Mouse (Mus musculus): ENCODE measurements around the gene Rpl9-ps1. TPM values are rescaled to one million over a fixed set of nuclear protein-coding genes. Genes with fewer than 3 reads are reported as not detected.
A peak's percentile ranks its signal among the peaks of the same experiment; 100 is the strongest.

The Rpl9-ps1 gene
- total RNA-seq (2021), result not detected
- long read RNA-seq, experiment 1, result 0 reads
- long read RNA-seq, experiment 2, result 0 reads

DNA sequence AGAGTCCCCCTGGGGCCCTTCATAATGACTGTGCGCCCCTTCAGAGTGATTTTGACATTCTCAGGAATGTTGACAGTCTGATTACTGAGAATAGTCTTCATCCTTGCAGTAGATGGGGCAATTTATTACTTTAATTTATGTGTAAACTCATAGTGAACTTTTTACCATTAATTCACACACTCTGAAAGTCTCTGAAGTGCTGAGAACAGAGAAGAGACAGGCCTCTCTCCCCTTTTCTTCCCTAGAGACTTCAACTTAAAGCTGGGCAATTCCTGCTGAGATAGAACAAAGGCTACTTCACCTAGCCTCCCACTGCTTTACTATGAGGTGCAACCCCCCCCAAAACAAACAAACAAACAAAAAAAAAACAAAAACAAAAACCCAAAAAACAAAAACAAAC, at the start of gene Rpl9-ps1:
Gene Rpl9-ps1, minus strand, starts transcription at position 101 of the 400 bp plus-strand sequence.
- no peak for DNase-seq

DNA sequence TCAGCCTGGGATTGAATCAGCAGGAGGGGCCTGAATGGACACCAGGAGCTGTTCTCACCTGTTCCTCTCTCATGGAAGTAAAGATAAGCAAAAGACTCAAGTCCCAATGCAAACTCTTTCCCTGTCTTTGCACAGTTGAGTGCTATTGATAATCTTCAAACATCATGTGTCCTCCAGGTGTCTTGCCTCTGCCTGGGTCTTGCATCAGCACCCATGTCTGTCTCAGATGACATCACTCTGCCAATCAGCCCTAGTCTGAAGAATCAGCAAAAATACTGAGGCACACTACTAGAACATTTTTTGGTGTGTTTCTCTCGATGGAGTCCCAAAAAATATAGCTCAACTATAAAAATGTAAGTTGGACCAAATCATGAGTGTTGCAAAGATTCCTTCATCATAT, 46.6 kb upstream of the Rpl9-ps1 start:
- no peak for DNase-seq

DNA sequence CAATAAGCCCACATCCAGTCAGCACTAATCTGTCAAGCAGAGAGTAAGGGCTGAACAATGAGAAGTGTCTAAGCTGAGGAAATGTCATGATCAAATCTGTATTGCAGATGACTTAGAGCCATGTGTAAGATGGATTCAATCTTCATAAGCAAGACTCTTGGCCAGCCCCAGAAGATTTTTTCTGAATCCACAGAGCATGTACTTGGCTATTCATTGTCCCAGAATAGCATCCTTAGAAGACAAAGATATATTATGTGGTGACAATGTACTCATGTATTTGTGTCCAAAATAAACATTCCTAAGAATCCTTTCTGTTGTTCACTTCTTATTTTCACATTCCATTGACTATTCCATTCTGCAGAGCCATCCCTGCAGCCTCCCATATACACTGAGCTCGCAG, 44.5 kb upstream of the Rpl9-ps1 start:
- DNase-seq, result no peak

DNA sequence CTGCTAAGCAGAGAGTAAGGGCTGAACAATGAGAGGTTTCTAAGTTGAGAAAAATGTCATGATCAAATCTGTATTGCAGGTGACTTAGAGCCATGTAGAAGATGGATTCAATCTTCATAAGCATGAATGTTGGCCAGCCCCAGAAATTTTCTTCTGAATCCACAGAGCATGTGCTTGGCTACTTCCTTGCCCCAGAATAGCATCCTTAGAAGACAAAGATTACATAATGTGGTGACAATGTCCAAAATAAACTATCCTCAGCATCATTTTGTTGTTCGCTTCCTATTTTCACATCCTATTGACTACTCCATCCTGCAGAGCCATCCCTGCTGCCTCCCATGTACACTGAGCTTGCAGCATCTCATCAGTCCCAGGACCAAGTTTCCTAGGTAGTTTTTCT, 30.2 kb upstream of the Rpl9-ps1 start:
- no peak for DNase-seq

DNA sequence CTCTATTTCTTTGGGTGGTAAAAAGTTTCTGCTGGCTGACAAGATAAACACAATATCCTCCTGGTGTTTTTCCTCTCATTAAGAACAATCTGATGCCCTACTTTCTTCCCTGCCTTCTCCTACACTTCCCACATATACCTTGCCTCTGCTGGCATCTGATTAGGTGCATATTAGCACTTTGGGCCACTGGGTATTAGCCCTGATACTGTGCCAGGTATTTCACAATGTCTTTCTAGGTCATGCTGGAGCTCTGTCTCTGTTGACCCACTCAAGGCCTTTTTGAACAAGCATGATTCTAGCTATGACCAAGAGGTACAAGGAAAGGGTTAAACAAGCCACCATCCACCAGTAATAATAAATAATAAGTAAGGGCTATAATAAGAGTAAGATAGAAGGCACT, 26.3 kb upstream of the Rpl9-ps1 start:
- peak; percentile 36 for DNase-seq

DNA sequence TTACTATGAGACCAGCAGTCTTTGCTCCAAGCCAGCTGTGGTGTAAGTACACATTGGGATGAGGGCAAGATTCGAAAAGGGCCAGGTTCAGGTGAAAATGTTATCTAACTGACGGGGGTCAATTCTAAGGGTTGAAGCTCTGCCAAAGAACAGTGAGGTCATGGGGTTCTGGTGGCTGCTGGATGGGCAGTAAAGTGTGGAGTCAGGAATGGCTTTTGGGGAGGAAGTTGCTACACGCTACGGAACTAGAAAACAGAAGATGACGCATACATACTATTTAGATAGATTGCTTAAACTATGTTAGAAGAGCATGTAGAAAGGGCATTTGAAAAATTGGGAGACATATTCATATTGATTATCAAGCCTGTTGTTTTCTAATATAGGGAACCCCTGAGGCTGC, 18.1 kb upstream of the Rpl9-ps1 start:
- DNase-seq, result no peak

DNA sequence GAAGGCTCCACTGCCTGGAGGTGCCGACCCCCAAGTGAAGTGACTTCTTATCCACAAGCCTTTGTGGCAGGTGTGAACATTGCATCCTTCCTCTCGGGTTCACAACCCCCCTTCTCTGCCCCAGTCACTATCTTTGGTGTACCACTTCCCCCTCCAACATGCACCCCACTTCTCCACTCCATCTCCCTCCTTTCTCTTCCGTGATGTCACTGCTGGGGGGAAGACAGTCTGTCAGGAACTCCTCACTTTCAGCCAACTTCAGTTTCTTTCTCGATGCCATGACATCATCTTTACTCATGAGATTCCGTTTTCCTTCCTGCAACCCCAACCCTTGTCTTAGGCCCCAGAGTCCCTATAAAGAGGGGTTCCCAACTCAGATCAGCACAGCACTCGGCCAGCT, 16.8 kb upstream of the Rpl9-ps1 start, which contains the start of gene Ccl4:
Gene Ccl4, plus strand, starts transcription at position 381 of the 400 bp plus-strand sequence.
- DNase-seq, result no peak

DNA sequence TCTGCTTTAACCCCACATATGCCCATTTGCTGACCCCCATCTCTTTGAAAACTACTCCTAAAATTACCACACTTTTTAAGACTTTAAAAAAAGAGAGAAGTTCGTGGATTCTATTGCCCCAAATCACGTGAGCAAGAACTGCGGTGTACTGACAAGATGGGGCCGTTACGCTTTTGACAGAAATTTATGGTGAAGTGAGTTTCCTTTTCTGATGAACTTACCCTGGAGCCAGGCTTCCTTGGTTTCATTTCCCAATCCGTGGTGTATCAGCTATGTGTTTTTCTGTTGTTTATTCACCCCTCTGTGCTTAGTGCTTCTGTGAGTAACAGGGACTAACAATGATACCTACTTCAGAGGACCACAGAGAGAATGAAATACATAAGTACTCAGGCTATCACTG, 13.4 kb upstream of the Rpl9-ps1 start:
- no peak for DNase-seq

DNA sequence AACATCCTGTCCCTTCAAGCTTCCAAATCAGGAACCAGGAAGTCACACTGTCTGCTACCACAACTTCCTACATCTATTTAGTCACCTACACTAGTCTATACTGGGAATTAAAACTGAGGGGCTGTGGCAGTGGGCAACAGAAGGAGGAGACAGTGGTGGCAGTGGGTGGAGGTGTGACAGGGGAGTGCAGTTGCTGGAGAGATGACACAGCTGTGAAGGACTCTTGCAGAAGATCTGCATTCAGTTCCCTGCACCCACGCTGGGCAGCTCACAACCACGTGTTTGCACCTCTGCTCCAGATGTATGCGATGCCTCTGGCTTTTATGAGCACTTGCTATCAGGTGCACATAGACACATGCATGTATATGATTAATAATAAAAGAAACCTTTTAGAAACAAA, 12.1 kb upstream of the Rpl9-ps1 start:
- no peak for DNase-seq

DNA sequence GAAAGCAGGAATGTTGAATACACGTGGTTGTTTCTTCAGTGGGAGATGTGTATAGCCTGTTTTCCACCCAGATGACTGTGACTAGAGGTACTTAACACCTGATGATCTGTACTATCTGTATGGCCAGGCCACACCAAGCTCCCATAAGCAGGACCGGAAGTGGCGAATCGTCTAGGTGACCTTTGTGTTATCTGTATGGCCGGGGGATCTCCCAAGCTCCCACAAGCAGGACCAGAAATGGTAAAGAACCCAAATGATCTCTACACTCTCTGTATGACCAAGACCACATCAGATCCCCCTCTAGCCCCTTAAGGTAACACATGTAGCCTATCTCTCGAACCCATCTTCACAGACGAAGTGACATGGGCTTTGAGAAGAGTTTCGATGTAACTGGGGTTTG, 9.2 kb upstream of the Rpl9-ps1 start:
- no peak for DNase-seq

DNA sequence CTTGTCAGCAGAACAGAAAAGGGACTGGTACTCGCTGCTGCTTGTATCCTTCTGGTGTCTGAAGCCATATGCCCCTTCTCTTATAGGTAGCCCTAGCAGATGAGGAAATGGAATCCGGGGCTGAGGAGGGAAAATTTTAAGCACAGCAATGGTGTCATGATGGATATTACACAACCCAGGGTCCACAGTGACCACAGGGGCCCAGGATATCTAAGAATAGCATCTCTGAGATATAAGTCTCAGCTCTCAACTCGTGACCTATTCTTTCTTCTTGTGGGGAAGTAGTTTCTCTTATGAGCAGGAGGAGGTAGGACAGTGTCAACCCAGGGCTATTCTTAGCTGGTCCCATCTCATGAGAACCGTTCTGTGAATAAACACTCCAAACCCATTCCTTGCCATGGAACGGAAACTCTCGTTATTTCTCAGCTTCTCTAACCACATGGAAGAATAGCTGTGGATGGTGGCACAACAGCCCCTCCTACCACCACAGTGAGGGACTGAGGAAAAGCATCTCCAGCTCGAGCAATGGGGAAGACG, 4.0 kb upstream of the Rpl9-ps1 start, which contains the start of gene Ccl3:
Gene Ccl3, minus strand, starts transcription at position 51 of the 537 bp plus-strand sequence.
- no peak for DNase-seq

DNA sequence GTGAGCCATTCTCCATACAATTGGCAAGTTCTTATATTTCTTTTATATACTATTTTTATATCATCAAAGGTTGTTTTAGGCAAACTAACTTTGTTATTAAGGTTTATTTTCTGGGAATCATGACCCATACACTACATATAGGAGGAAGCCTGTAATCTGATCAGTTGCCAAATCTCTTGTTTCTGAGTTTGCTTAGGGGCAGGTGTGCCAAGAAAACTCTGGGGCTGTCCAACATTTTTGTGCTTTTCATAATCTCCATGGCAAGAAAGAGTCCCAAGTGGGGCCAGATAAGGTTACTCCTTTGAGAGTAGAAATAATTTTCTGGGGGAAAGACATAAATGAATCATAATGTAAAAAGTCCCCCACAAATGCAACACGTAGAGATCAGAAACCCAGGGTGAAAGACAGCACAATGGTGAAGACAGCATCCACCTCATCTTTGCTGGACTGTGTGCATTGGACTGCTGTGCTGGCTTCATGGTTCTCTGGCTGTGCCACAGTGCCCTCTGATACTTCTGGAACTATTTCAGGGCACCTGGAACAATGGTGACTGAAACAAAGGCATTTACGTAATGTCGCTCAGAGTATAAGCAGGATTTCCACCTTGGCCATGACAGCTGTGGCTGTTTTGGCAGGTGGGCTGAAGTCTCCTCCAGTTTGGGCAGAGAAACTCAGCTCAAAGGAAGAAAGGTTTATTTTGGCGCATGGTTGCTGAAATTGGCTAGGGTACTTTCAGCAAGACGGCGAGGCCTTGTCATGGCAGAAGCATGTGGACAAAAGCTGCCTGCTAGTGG, 1.1 kb upstream of the Rpl9-ps1 start:
- peak; percentile 16 for DNase-seq

DNA sequence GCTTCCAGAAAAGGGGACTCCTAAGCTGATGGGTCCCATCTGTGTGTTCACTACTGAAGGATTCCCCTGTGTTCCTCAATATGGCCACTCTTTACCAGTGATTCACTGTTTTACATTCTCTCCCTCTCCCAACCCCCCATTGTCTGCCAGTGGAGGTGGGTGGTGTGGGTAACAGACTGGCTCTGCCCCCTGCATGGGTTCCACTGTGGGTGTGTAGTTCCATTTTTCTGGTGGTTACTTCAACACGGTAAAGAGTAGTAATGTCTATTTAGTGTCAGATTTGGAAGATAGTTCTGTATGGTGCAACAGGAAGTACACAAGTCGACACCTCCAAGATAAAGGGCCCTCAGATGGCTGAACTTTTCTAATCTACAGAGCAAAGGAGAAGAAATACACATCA, 4.2 kb downstream of the Rpl9-ps1 start:
- DNase-seq, result no peak

DNA sequence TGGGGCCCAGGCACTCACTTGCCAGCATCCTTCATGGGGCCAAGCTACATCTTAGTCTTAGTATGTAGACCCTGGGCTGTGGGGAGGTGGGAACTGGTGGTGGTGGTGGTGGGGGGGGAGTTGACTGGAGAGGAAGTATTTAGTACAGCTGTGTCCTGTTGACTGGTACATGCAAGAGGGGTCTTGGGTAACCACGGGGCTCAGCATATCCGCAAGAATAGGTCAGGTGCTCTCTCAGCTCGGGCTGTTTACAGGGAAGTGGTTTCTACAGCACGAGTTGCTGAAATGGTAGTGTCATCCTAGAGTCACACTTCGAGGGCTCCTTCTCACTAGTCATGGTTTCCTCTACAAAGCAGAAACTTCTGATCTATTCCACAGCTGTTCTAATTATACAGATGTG, 5.3 kb downstream of the Rpl9-ps1 start:
- no peak for DNase-seq

DNA sequence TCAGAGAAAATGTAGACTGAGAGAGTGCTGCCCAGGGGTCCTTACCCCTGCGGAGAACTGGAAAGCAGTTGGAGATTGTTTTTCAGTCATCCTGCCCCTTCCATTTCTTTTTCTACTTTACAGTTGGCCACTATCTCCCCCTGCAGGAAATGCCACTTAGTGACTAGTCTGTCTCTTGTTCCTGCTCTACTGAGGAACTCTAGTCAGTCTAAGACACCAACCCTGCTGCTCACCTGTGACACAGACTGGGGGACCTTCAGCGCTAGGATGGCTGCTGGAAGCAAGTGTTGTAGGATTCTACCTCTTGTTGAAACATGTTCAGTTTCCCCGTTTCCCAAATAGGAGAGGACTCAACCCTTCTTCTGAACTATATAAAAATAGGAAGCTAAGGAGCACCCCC, 5.9 kb downstream of the Rpl9-ps1 start:
- DNase-seq, result no peak

DNA sequence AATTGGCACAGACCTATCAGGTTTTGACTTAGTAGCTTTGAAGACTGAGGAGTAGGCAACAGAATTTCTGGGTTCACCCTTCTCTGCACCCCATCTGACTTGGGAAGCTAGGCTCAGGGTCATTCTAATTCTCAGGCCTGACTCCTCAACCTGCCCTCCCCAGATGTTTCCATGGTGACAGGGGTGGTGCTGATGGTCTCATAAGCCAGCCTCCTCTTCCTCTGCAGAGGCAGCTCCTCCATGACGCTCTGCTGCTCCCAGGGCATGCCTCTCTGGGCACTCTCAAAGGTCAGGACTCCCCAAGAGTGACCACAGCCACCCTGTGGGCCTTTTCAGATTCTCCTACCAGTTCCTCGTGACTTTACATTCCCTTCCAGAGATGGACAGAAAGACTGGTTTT, 6.5 kb downstream of the Rpl9-ps1 start:
- no peak for DNase-seq

DNA sequence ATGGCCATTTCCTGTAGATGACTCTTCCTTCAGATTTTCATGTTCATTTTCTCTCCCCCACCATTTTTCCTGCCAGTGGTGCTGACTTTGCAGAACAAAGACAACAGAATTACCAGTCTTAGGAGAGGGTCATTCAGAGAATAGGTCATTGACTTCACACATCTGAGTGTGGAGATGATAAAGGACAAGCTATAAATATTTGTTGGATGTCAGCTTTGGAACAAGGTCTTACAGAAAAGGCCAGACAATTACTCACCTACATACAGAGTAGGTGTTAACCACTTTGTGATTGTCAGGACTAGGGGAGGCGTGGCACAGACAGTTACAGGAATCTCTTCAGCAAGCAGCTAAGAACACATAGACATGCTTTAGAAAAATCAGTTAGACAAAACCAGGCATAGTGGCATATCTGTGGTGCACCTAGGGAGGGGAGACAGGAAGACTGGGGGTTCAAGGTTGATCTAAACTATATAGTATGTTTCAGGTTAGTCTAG, 8.6 kb downstream of the Rpl9-ps1 start:
- DNase-seq, result no peak

DNA sequence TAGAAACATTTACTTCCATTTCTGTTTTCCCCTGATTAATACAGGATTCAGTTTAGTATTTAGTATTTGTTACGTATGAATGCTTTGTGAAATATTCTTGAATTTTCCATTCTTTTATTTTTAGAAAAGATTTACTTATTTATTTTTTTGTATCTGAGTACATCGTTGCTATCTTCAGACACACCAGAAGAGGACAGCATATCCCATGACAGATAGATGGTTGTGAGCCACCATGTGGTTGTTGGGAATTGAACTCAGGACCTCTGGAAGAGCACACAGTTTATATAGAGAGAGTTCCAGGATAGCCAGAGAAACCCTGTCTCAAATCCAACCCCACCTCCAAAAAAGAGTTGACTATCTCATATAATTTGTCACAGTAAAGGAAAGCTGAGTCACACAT, 10.5 kb downstream of the Rpl9-ps1 start:
- no peak for DNase-seq

DNA sequence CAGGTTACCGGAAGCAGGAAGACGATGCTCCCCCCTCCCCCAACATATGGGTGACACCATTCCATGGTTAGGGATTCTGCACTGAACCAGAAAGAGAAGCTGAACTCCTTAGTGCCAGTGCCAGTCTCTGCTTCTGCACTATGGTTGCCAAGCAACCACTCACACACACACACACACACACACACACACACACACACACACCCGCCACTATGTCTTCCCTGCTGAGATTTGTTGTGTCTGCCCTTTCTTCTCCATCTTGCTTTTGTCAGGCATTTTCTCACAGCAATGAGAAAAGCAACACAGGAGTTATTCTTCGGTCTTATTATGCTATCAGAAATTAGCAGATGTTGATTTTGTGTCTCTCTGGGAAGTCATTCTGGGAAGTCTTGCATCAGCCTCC, 11.0 kb downstream of the Rpl9-ps1 start:
- no peak for DNase-seq

DNA sequence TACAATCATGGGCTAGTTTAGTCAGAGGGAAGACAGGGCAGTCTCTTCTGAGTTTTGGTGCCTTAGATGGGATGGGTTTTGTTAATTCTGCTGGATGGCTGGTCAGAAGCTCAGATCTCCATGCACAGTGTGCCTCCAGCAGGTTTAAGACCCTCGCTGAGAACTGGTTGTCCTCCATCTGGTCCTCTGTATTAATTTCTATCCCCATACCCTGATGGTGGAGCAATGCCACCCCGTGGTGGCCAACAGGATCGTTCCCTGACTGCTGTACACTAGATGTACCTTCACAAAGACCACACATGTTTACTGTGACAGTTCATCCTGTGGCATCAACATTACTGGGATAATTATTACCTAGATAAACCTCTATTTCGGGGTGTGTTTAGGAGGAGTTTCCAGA, 12.7 kb downstream of the Rpl9-ps1 start:
- peak; percentile 10 for DNase-seq

DNA sequence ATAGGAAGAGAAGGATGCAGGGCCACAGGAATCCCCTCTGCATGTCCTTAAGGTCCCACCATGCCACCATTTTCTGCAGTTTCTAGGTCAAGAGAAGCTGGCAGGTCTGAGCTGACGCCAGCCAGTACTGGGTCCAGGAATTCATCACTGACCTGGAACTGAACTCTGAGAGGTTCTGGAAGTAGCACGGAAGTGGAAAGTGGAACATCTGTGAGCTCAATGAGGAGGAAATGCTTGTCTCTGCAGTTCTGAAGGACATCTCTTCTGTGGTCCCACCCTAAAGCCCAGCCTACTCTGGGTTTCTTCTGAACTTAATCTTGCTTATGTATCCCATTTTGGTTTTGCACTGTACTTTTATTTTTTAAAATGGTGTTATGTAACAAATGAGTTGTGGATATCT, 14.4 kb downstream of the Rpl9-ps1 start:
- no peak for DNase-seq

DNA sequence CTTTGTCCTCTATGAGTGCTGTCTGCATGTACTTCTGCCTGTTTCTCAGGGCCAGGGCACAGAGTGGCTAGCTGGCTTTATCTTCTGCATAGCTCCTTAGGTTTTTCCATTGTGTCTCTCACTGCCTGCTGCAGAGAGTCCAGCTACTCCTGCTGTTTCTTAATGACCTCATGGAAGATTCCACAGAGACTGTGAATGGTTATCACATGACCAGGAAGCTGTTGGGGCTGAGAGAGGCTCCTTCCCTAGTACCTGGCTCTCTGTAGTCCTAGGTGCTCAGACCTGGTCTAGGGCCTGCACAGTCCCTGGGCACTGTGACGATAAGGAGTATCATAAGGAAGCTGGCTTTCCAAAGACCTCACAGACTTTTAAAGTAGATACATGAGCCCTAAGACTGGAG, 14.8 kb downstream of the Rpl9-ps1 start:
- DNase-seq, result no peak

DNA sequence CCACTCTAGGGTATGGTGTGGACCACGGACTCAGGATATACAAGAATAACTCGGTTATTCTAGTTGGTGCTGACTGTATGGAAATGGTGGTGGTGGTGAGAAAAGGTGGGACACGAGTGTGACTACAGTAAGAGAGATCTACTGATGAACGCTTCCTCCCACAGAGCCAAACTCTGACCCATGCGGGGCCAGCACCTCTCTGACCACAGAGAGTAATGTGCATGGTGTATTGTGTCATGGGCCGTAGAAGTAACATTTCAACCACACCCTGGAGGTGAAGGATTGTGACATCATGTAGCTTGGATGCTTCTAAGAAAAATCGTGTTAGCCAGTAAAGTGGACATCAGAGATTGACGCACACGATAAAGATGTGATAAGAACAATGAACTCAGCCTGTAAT, 16.6 kb downstream of the Rpl9-ps1 start:
- DNase-seq, result no peak

DNA sequence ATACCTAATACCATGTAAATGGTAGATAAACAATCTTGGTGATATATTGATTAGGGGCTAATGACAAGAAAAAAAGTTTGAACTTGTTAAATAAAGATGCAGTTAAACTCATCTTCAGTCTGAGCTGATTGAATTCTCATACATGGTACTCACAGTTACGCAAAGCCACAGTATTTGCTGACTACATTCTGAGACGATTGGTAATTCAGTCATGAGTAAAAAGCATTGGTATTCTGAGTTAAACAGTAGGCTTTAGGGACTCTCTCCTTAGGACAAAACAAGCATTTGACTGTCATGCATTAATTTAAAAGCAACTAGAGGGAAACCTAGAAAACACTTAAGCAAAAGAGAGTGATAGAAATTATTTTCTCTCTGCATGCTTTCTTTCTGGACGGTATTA, 21.8 kb downstream of the Rpl9-ps1 start:
- DNase-seq, result no peak

Data from adrenal gland, postnatal 10 days (tissue).